Mouse (Mus musculus) kidney, postnatal 14 days (tissue): Measurements from ENCODE around the gene Trim54.
A peak's percentile ranks its signal among the peaks of the same experiment; 100 is the strongest.

Source experiments
- DNase-seq: peaks from one replicate; pipeline ENCODE4 v3.0.0; 2022; ENCODE audit warnings: mixed read lengths

Gene Trim54

GRCm38 (mm10) chr5:31108000-31108490 lies 8.5 kb upstream of the Trim54 start, which contains the start of gene Slc30a3:
Gene Slc30a3, minus strand, starts transcription at chr5:31108237.
- no peak for DNase-seq

GRCm38 (mm10) chr5:31110781-31111180 lies 5.7 kb upstream of the Trim54 start:
- peak; percentile 14 for DNase-seq

DNA sequence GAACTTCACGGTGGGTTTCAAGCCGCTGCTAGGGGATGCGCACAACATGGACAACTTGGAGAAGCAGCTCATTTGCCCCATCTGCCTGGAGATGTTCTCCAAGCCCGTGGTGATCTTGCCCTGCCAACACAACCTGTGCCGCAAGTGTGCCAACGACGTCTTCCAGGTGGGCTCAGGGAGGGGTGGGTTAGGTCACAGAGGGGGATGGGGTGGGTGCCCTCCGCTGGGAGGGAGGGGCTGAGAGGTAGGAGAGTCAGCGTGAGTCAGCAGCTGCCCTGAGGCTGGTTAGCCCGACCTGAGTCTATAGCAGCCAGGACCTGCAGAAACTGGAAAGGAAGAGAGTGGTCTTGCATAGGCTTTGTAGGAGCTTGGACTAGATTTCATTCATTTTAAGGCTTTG lies 400 bp downstream of the Trim54 start:
- no peak for DNase-seq

DNA sequence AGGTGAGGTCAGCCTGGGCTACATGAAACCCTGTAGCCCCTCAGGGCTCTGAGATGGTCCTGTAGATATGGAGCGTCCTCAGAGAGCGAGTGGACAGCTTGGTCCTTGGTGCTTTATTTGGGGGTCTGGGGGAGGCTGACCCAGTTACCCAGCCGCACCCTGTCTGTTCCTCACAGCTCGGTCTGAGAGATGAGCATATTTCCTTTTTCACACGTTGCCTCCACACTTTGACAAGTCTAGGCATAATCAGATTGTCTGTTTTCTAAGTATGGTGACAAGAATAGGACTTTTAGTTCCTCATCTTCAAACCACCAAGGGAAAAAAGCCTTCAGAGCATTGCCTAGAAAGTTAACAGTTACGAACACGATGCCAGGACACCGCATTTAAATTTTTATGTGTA lies 4.6 kb downstream of the Trim54 start:
- no peak for DNase-seq

DNA sequence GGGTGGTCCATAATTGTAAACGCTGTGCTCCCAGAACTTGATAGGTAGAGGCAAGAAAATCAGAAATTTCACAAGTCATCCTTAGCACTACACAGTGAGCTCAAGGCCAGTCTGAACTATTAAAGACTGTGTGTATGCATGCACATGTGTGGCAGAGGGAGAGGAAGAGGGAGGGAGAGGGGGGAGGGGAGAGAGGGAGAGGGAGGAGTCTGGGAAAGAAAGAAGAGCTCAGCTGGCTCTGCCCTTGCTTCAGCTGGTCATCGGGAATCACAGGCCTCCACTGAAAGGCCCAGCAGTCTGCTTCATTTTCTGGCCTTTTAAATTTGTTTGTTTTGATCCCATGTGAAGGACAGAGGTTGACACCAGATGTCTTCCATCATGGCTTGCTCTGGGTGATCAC lies 7.0 kb downstream of the Trim54 start:
- no peak for DNase-seq

DNA sequence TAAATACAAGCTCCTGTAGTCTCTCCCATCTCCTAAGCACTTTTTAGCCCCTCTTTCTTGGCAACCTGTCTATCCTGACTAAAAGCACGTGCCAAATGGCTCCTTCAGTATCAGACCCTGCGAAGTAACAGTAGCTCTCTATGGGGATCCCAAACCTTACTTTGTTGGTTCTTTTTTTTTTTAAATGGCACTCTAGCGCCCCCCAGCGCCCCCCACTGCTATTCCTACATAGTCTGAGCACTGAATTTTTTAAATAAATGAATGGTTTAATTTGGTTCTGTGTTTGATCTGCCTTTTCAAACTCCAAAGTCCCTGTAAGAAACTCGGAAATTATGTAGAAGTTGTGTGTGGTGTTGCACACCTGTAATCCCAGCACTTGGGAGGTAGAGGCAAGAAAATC lies 9.5 kb downstream of the Trim54 start:
- no peak for DNase-seq

DNA sequence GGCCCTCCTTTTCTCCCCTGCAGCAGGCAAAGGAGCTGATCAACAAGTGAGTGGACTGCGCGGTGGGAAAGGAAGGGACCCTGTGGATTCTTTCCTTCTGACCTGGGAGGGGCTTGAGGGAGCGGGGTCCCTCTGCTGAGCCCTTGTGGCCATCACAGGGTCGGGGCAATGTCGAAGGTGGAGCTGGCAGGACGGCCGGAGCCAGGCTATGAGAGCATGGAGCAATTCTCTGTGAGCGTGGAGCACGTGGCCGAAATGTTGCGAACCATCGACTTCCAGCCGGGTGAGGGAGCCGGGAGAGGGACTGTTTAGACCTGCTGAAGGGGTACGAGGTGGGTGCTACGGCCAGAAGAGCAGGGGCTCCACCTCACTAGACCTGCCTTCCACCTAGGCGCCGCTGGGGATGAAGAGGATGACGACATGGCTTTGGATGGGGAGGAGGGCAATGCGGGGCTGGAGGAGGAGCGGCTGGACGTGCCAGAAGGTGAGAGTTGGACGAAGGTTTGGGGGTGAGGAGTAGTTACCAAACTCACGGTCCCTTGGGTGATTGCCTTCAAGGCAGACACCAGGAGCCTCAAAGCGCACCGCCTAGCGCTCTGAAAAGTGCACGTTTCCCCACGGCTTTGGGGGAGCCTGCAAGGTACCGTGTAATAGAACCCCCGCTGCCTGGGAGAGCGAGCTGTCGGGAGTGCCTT lies 20.4 kb downstream of the Trim54 start:
- no peak for DNase-seq

DNA sequence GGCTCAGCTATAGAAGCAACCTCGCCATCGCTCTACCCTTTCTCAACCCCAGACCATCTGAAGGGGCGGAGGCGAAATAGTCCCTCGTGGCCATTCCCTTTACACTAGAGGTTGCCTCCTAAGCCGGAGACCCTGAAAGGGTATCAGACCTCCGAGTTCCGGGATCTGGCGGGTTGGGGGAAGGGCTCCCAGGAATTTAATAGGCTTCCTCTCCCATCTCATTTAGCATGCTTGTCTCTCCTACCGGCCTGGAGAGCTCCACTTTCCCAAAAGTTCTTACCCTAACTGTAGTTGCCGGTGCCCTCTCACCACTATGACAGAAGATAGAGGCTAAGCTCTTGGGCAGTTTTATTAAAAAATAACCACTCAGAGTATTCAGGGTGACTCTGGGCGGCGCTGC lies 21.1 kb downstream of the Trim54 start:
- no peak for DNase-seq

DNA sequence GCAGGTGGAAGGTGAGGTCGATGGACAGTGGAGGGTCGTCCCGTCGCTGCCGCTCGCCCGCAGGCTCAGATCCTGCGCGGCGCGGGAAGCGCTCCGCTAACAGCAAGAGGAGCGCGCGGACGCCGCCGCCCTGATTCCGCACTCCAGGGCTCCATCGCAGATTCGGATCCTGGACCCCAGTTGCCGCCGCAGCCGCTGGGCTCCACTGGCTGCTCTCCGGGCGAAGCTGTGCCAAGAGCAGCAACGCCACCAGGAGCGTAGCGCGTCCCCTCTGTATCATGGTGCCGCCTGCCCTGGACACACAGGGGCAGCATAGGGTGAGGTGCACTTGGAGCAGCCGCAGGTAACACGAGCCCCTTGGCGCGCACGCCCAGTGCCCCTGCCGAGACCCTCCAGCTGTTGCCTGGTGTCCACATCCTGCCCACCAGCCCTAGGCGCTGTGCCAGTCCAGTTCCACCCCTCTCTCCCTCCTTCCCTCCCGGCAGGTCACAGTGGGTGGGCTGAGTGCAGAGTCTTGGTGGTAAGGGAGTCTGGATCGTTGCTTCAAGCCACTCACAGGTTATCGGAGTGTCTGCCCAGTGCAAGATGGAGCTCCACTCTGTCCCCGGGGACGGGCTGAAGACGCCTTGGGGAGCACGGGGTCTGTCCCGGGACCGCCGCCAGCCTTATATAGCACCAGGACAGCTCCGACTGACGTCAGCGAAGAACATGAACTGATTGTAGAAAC lies 21.9 kb downstream of the Trim54 start, which contains the start of gene Ucn:
Gene Ucn, minus strand, starts transcription at position 589 of the 727 bp plus-strand sequence.
- DNase-seq, result no peak

GRCm38 (mm10) chr5:31138968-31139425 lies 22.5 kb downstream of the Trim54 start:
- peak; percentile 27 for DNase-seq

- DNase-seq, result no peak
These were observed 33.3 kb downstream of the Trim54 start for GRCm38 (mm10) chr5:31149781-31150180.

DNA sequence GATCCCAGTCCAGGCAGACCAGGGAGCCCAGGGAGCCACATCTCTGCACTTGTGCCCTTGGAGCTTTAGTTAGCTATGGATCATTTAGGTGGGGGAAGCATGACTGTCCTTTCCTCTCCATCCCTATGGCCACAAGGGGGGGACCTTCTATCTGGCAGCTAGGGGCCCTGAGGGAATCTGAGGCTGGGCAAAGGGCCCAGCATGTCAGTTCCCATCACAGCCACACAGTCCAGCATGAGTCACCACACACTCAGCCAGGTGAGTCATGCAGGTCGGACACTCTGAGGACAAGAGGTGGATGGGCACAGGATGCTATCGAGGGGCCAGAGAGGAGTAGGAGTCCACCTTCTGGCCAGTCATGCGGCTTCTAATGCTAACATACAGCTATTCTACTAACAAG lies 35.2 kb downstream of the Trim54 start:
- no peak for DNase-seq

DNA sequence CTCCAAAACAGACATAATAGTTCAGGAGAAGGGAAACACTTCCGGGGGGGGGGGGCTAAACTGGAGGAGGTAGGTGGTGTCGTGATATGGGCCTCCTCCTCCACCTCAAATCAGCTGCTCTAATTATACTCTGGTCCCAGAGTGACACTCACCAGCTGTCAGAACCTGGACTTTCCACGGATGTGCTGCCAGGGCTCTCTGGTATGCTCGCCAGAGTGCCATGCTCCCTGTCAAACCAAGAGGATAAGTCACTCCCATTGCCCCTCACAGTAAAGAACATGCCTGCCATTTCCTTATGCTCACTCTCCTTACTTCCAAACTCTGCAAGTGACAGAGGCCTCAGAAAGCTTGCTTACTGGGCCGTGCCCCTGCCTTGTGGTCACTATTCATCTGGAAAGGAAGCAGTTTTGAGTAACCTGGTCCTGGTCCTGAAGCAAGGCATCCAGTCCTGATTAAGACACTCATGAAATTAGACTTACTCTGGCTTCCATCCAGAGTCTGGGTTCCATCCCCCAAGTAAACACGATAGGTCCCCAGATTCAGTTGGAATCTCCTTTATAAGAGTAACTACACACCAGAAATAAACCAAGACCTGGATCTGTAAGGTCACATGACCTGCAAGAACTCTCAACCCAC lies 37.1 kb downstream of the Trim54 start:
- DNase-seq, result no peak

GRCm38 (mm10) chr5:31154152-31154553 lies 37.6 kb downstream of the Trim54 start, which contains the start of gene Mpv17:
Gene Mpv17, minus strand, starts transcription at chr5:31154251.
- DNase-seq, result peak; percentile 91

DNA sequence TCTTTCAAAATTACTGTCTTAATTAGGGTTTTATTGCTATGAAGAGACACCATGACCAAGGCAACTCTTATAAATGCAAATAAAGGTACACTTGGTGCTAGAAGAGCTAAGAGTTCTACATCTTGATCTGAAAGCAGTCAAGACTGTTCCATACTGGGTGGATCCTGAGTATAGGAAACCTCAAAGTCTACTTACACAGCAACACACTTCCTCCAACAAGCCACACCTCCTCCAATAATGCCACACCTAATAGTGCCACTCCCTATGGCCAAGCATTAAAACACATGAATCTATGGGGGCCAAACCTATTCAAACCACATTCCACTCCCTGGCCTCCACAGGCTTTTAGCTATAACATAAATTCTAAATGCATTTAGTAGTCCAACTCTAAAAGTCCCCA lies 46.0 kb downstream of the Trim54 start:
- no peak for DNase-seq

GRCm38 (mm10) chr5:31164878-31165277 lies 48.4 kb downstream of the Trim54 start:
- DNase-seq, result no peak

DNA sequence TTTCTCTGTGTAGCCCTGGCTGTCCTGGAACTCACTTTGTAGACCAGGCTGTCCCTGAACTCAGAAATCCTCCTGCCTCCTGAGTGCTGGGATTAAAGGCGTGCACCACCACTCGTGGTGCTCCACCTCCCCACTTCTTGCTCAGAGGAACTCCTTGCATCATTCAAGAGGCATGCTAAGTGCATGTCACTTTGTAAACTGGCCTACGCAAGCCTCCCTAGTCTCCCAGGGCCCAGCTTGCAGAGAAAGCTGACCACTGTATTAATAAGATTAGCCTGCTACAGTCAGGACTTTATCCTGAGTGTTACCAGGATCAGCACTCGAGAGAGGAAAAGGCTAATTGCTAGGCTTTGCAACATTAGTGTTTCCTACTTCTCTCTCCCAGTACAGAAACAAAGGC lies 52.1 kb downstream of the Trim54 start:
- no peak for DNase-seq

DNA sequence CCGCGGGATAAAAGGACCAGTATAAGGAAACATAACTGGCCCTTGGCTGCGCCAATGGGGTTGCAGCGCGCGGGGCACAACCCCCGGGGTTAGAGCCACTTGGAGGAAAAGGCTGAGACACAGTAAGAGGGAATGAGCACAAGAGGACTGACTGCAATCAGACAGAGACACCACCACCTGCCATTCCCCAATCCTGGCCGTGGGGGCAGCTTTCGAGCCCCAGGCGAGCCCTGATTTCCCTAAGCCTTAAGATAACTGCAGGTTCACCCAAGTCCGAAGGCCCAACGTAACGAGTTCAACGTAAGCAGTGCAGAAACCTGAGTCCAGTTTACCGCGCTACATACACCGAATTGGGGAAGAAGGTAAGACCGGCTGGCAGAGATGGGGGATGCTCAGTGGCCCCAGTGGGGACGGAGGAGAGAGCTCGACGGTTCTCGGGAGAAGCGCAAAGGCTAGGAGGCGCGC lies 62.8 kb downstream of the Trim54 start:
- DNase-seq, result no peak

DNA sequence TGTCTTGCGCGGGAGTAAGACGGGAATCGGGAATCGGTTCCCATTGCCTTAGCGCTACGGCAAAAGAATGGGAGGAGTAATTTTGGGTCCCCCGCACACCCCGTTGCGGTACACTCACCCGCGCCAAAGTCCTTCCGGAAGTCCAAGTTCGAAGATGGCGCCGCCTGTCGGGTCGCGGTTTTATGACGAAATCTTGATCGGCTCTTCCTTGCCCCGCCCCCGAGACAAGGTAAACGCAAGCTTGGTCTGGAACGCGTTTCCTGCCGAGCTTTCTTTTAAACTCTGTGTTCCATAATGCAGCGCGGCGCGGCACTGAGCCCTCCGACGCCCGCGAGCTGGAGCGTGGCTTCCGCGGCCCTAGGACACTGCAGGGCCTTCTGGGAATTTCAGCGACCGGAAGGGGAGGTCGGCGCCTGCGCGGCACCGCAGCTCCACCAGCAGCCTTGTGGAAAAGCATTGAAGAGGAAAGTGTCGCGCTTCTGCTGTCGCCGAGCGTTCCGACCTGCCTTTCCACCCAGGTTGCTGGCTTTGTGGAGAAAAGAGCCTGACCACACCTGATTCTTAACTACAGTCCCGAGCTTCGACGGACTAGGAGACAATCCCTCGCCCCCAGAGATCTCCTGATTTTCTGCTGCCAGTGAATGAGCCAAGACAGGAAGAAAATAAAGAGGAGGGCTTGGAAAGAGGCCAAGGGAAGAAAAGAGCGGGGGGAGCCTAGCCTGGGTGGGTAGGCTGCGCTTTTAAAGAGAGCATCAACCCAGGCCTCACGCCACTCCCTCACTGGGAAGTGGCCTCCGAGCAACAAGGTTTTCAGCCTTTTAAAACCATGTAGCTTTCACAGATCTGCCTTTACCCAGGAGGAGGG lies 63.5 kb downstream of the Trim54 start, which contains the start of the genes Gm29609 and Gtf3c2:
Gene Gm29609, minus strand, starts transcription at position 146 of the 865 bp plus-strand sequence.
Gene Gtf3c2, minus strand, starts transcription at position 379 of the 865 bp plus-strand sequence.
- peak; percentile 96 for DNase-seq

DNA sequence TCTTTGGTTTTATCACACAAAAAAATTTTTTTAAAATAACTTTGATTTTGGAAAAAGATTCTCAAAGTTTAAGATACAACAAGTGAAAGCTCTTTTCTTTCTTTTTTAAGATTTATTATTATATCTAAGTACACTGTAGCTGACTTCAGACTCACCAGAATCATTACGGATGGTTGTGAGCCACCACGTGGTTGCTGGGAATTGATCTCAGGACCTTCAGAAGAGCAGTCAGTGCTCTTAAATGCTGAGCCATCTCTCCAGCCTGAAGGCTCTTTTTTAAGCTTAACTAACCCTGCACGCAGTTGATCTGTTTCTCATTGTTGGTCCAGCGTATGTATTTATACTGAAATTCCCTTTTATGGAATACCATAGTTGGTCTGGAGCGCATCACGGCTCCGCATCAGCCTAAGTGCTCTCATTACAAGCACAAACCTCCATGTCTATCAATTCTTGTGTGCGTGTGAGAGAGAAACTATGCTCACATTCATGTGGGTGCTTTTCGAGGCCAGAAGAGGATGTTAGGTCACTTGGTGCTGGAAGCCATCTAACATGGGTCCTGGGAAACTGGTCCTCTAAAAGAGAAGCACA lies 64.8 kb downstream of the Trim54 start:
- no peak for DNase-seq

DNA sequence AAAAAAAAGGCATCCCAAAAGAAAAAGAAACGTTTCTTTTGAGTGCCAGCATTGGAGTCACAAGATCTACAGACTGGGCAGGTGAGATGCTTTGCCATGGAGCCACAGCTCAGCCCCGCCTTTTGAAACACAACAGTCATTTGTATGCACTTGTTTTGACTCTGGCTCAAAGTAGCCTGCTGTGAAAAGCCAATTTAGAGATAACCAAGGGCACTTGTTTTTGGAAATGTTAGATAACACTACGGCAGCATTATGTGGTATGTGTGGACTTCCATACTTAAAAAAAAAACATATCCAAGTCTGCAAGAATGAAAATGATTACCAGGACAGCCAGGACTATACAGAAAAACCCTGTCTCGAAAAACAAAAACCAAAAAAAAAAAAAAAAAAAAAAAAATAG lies 67.2 kb downstream of the Trim54 start:
- no peak for DNase-seq
